11 mouse cellular contexts compared by ENCODE assay signal in the genomic region with DNA sequence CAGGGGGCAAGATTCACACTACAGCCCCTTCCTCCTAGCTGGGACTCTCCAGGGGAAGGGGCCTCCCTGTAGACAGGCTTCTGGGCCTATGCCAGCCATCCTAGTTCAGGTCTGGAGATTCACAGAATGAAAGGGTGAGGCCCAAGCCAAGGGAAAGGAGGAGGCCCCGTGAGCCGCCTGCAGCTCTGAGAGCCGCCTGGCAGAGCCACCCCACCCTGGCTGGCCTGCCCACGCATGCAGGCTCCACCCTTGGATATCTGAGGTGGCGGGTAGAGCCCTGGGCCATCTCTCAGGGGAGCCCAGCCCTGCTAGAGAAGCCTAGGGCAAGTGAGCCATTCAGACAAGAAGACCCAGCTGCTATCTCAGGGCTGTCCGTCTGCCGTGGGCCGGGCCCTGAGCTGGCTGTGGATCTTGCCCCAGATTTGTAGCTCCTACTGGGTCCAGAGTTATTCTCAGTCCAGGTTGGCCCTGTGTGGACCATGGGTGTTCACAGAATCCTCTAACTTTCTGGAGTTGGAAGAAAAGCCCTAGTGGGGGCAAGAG. TPM values are rescaled to one million over a fixed set of nuclear protein-coding genes. Genes with fewer than 3 reads are reported as not detected.
DNase-seq lines count a peak whose midpoint lies in the region; ATAC-seq and TF ChIP-seq lines count a peak whose summit lies in the region.
"Had no signal": no experiment of that assay in that cellular context is flagged by ENCODE, and none has a peak within 500 bp of the region (broad histone marks: within the 10 kb centered on the region; RNA-seq: fewer than 3 reads in every experiment).

No protein-coding gene starts in this region.

- peaks cover 15% of the 10 kb centered on the region for H3K36me3 ChIP-seq in limb, embryonic 10.5 days
- H3K36me3 ChIP-seq in stomach, embryonic 15.5 days, result no peaks in the 10 kb centered on the region

- peak overlapping the region; percentile 12; the same call in 1 of the 2 replicates for H3K9ac ChIP-seq in stomach, embryonic 15.5 days

- peak overlapping the region; percentile 12 for H3K27ac ChIP-seq in gastrocnemius, adult 2 months
- H3K27ac ChIP-seq in limb, embryonic 10.5 days, result peak overlapping the region; percentile 44
- H3K27ac ChIP-seq in stomach, embryonic 15.5 days, result peak overlapping the region; percentile 53

- H3K4me1 ChIP-seq in limb, embryonic 10.5 days, result peaks cover 43% of the 10 kb centered on the region
- peaks cover 32% of the 10 kb centered on the region for H3K4me1 ChIP-seq in stomach, embryonic 15.5 days

- WGBS in limb, embryonic 10.5 days, result 74% methylated on average over 8 of the region's 8 CpGs
- 50% methylated on average over 8 of the region's 8 CpGs for WGBS in stomach, embryonic 15.5 days

- H3K27me3 ChIP-seq in limb, embryonic 10.5 days (ENCODE audit: low read depth, poor library complexity, severe bottlenecking), result peaks cover 22% of the 10 kb centered on the region
- no peaks in the 10 kb centered on the region for H3K27me3 ChIP-seq in stomach, embryonic 15.5 days (replicated peaks)

- intact Hi-C loops in gastrocnemius, adult 2 months (cut with DNase I), result no loop called here

- peak overlapping the region; percentile 19; the same call in 1 of the 2 replicates for H3K4me2 ChIP-seq in stomach, embryonic 15.5 days

- H3K9me3 ChIP-seq in limb, embryonic 10.5 days (replicated peaks), result no peaks in the 10 kb centered on the region
- H3K9me3 ChIP-seq in stomach, embryonic 15.5 days, result no peaks in the 10 kb centered on the region

- no peak for TF ChIP-seq CTCF in gastrocnemius, adult 2 months (IDR thresholded peaks at IDR 0.05)

- no peak overlapping the region for H3K4me3 ChIP-seq in gastrocnemius, adult 2 months
- H3K4me3 ChIP-seq in limb, embryonic 10.5 days, result no peak overlapping the region
- H3K4me3 ChIP-seq in stomach, embryonic 15.5 days (replicated peaks), result no peak overlapping the region

- peak; percentile 88 for ATAC-seq in stomach, embryonic 15.5 days (ENCODE audit: insufficient read depth, low FRiP score, low read depth)

- no peak for DNase-seq in gastrocnemius, adult 2 months
- no peak for DNase-seq in gastrocnemius, adult 8-10 months (ENCODE audit: low spot score in 2 of 2)
- peak; percentile 55 for DNase-seq in spleen, adult 12 weeks (ENCODE audit: low spot score)
- DNase-seq in spleen, adult 18-20 months, result no peak
- no peak for DNase-seq in limb, embryonic 10.5 days (ENCODE audit: low spot score)
- no peak for DNase-seq in gastrocnemius, adult 18-20 months (ENCODE audit: low spot score)
- no peak for DNase-seq in kidney, adult 18-20 months
- DNase-seq: cerebellum, postnatal 10 days; kidney, adult 2 months; thymus, adult 18-20 months had no signal

RNA-seq across cellular contexts. Expression of a gene that starts 20.5 kb away (rescaled TPM):
- total RNA-seq in gastrocnemius, adult 2 months (2021), result 1 to 10 TPM; 4.9 to 6.6 TPM
- 1 to 10 TPM; 5.2 to 6.1 (median 5.8) TPM for total RNA-seq in gastrocnemius, adult 8-10 months (2022)
- polyA plus RNA-seq in limb, embryonic 10.5 days (2016; fragmentation: Nextera tagmentation; extraction: Ambion mirVana), result 9.5 and 13.3 TPM in 2 replicates
- polyA plus RNA-seq in stomach, embryonic 15.5 days (2015; fragmentation: Nextera tagmentation; extraction: Ambion mirVana), result 11.9 and 13.2 TPM in 2 replicates
- total RNA-seq in gastrocnemius, adult 18-20 months (2021), result 1 to 10 TPM; 5.0 to 6.5 TPM

RNA-seq across cellular contexts. Expression of a gene that starts 22.9 kb away (rescaled TPM):
- total RNA-seq in gastrocnemius, adult 2 months (2021), result 1 to 10 TPM in 1 of 2 experiments, under 1 TPM in 1; 0.38 to 2.0 TPM
- total RNA-seq in gastrocnemius, adult 8-10 months (2022), result under 1 TPM in 3 of 4 experiments, not detected in 1; 0.40 to 0.90 (median 0.85) TPM
- polyA plus RNA-seq in limb, embryonic 10.5 days (2016; fragmentation: Nextera tagmentation; extraction: Ambion mirVana), result 0.67 and 0.75 TPM in 2 replicates
- polyA plus RNA-seq in stomach, embryonic 15.5 days (2015; fragmentation: Nextera tagmentation; extraction: Ambion mirVana), result 0.84 and 1.4 TPM in 2 replicates
- total RNA-seq in gastrocnemius, adult 18-20 months (2021), result 1 to 10 TPM; 1.0 to 1.8 TPM

RNA-seq across cellular contexts. Expression of a gene that starts 53.7 kb away (rescaled TPM):
- 10 to 100 TPM; 10.6 to 11.7 TPM for total RNA-seq in gastrocnemius, adult 2 months (2021)
- 10 to 100 TPM in 2 of 4 experiments, 1 to 10 TPM in 2; 9.4 to 13.2 (median 10.0) TPM for total RNA-seq in gastrocnemius, adult 8-10 months (2022)
- 52.1 and 54.1 TPM in 2 replicates for polyA plus RNA-seq in limb, embryonic 10.5 days (2016; fragmentation: Nextera tagmentation; extraction: Ambion mirVana)
- polyA plus RNA-seq in stomach, embryonic 15.5 days (2015; fragmentation: Nextera tagmentation; extraction: Ambion mirVana), result 30.8 and 32.9 TPM in 2 replicates
- 1 to 10 TPM; 8.7 to 9.5 TPM for total RNA-seq in gastrocnemius, adult 18-20 months (2021)

RNA-seq across cellular contexts. Expression of a gene that starts 54.5 kb away (rescaled TPM):
- total RNA-seq in gastrocnemius, adult 2 months (2021), result under 1 TPM; 0.53 to 0.59 TPM
- total RNA-seq in gastrocnemius, adult 8-10 months (2022), result 1 to 10 TPM in 1 of 4 experiments, under 1 TPM in 3; 0.32 to 1.3 (median 0.66) TPM
- polyA plus RNA-seq in limb, embryonic 10.5 days (2016; fragmentation: Nextera tagmentation; extraction: Ambion mirVana), result 0.35 and 0.65 TPM in 2 replicates
- 0.28 and 0.31 TPM in 2 replicates for polyA plus RNA-seq in stomach, embryonic 15.5 days (2015; fragmentation: Nextera tagmentation; extraction: Ambion mirVana)
- total RNA-seq in gastrocnemius, adult 18-20 months (2021), result under 1 TPM; 0.52 to 0.91 TPM

RNA-seq across cellular contexts. Expression of a gene that starts 59.3 kb away (rescaled TPM):
- under 1 TPM; 0.13 to 0.45 TPM for total RNA-seq in gastrocnemius, adult 2 months (2021)
- total RNA-seq in gastrocnemius, adult 8-10 months (2022), result under 1 TPM; 0.11 to 0.48 (median 0.28) TPM
- 2.9 and 3.2 TPM in 2 replicates for polyA plus RNA-seq in limb, embryonic 10.5 days (2016; fragmentation: Nextera tagmentation; extraction: Ambion mirVana)
- polyA plus RNA-seq in stomach, embryonic 15.5 days (2015; fragmentation: Nextera tagmentation; extraction: Ambion mirVana), result 15.9 and 19.2 TPM in 2 replicates
- total RNA-seq in gastrocnemius, adult 18-20 months (2021), result under 1 TPM; 0.36 to 0.59 TPM
